Mouse (Mus musculus) induced T-regulatory cell, adult 2 months (primary cell): ENCODE results near the gene Jund.

Source experiments
- DNase-seq: peaks from one replicate; pipeline ENCODE4 v3.0.0-alpha.2; 2012; ENCODE audit warnings: low read depth

Gene Jund

DNA sequence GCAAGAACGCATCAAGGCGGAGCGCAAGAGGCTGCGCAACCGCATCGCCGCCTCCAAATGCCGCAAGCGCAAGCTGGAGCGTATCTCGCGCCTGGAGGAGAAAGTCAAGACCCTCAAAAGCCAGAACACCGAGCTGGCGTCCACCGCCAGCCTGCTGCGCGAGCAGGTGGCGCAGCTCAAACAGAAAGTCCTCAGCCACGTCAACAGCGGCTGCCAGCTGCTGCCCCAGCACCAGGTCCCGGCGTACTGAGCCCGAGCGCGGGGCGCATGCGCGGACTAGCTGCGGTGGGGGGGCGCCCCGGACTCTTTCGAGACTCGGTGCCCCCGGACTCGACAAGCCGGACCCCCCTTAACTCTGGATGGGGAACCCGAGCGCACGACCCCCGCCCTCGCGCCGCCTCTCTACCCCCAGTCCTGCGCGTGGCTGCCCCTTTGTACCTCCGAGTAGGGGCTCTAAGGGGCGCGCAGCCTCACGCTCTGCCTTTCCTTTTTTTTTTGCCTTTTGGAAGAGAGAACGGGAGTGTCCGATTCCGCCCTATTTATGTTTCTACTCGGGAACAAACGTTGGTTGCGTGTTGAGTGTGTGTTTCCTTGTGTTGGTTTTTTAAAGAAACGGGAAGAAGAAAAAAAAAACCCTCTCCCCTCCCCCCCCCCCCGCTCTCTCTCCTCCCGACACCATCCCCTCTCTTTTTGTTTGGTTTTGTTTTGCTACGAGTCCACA lies 1.2 kb downstream of the Jund start:
- peak; percentile 80 for DNase-seq

DNA sequence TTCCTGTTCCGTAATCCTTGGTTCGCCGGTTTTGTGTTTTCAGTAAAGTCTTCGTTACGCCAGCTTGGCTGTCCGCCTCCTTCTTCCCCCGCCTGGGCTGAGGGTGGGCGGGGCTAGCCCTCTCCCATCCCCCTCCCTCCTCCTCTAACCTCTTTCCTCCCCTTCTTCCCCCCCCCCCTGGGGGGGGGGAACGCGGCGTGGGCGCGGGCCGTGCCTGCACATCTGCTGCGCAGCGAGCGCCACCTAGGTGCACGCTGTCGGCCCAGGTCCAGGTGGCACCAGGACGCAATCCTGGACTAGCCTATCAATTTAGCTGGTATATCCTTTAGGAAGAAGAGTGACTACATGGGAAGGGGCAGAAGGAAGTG lies 1.8 kb downstream of the Jund start:
- peak; percentile 94 for DNase-seq

GRCm38 (mm10) chr8:70701048-70701981 lies 2.6 kb downstream of the Jund start:
- peak; percentile 59 for DNase-seq

DNA sequence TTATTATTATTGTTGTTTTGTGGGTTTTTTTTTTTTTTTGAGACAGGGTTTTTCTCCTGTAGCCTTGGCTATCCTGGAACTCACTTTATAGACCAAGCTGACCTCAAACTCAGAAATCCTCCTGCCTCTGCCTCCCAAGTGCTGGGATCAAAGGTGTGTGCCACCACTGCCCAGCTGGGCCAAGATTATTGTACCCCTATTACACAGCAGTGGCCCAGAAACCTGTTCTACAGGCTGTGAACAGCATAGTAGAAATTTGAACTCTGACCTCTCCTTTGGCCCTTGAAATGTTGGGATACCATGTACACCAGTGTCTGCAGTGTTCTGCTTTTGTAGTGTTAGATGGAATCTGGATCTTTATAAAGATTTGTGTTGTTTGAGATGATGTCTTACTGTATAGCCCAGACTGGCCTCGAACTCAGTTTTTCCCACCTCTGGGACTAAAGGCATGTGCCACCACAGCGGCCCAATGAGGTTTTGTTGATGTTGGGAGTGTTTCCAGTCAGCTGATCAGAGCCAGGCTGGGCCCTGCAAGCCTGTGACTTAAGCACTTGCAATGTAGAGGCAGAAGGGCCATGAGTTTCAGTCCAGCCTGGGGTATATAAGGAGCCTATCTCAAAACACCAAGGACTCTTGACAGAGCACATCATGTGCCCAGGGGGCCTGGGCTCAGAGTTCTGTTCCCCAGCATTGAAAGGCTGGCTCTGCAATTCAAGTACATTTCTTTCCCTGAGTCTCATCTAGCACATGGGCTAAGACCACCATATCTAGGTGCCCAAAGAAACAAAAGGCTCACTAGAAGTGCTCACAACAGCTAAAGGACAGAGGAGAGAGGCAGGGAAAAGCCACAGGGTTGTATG lies 3.5 kb downstream of the Jund start:
- DNase-seq = peak; percentile 54

DNA sequence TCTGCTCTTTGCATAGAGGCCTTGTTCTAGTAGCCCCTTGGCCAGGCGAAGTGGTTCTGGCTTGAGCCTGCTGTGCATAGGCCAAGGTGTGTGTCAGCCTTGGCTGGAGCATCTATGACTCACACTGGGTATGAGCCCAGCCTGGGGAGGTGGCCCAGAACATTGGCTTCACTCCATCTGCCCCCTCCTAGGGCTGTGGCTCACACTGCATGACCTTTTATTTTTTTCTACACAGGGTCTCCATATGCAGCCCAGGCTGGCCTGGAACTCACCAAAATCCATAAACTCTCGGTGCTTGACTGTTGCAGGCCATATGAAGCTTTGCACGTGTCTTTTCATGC lies 4.1 kb downstream of the Jund start:
- DNase-seq = no peak

- DNase-seq = no peak
Measured at GRCm38 (mm10) chr8:70703287-70703686, 4.5 kb downstream of the Jund start, which contains the start of gene Iqcn. TSS of gene Iqcn (plus strand) at chr8:70703457.

GRCm38 (mm10) chr8:70708281-70708680 lies 9.5 kb downstream of the Jund start:
- DNase-seq = no peak

DNA sequence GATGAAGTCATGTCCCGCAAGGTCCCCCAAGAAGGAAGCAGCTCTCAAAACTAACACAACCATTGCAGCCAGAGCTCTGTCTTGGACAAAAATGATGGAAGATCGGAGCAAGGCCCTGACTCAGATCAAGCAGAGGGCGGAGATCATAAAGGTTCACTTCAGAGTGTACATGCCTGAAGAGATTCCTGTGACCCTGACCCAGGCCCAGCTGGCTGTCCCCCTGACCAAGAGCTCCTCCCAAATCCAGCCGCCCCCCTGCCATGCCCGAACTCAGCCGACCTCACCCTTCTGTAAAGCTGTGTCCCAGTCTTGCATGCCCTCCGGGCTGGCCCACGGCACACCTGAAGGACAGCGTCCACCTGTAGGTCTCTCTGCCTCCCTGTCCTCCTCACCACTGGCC lies 11.0 kb downstream of the Jund start:
- DNase-seq = no peak

GRCm38 (mm10) chr8:70710296-70710695 lies 11.5 kb downstream of the Jund start:
- no peak for DNase-seq

DNA sequence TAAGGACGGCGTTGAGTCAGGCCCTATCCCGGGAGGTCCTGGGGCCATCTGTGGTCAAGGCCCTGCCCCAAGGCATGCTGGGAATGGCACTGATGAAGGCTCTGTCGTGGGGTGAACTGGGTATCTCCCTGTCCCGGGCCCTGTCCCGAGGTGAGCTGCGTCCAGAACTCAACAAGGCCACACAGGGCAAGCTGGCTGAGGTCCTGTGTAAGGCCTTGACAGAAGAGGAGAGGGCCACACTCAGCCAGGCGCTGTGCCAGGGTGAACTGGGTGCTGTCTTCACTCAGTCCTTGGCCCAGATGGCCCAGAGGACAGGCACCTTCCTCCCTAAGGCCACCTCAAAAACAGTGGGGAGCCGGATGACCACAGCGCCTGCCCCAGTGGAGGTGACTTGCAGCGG lies 12.3 kb downstream of the Jund start:
- DNase-seq = no peak

- no peak for DNase-seq
Measured at GRCm38 (mm10) chr8:70713991-70714390, 15.2 kb downstream of the Jund start.

GRCm38 (mm10) chr8:70715086-70715485 lies 16.3 kb downstream of the Jund start:
- no peak for DNase-seq

DNA sequence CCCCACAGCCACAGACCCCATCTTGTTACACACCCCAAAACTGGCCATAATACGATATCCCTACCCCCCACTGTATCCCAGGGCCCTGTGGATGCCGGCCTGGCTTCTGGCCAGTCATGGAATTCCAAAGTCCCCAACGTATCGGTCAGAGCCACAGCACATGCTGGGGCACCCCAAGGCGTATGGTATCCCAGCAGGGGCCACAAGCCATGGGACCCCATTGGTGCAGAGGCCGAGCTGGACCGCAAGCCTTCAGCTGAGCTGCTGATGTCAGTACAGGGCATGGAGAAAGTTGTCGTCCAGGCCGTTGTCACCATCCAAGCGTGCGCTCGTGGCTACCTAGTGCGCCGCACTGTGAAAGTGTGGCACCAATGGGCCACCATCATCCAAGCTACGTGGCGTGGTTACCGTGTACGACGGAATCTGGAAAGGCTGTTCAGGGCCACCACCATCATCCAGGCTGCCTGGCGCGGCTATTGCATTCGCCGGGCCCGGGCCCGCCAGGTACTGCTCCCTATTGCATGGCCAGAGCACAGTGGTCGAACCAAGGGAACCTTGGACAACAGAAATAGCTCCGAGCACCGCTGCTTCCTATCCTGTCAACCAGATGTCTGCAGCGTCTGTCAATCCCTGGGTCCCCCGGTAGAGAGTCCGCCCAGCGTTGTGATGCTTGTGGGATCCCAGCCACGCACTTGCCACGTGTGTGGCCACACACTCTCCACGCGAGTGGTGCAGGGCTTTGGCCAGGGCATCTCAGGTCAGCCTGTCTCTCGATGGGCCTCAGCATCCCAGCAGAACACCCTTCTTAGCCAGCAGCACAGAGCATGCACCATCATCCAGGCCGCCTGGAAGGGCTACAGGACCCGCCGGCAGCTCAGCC lies 18.0 kb downstream of the Jund start:
- DNase-seq = no peak

- DNase-seq = peak; percentile 84
Measured at GRCm38 (mm10) chr8:70718297-70718696, 19.5 kb downstream of the Jund start, which contains the start of gene Gm3336. TSS of gene Gm3336 (plus strand) at chr8:70718543.

GRCm38 (mm10) chr8:70719796-70720270 lies 21.1 kb downstream of the Jund start:
- DNase-seq = no peak

DNA sequence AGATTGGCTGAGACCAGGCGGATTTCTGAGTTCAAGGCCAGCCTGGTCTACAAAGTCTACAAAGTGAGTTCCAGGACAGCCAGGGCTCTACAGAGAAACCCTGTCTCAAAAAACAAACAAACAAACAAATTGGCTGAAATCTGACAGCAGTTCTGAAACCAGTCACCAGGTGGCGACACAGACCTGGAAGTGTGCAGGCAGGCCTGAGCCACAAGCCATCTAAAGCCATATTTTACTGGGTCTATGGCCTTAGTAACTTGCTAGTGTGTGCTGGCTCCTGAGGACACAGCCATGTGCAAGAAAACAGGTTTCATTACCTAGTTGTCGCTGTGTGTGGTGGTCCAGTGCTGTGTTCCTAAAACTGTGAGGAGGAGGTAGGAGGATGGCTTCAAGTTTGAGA lies 22.0 kb downstream of the Jund start:
- DNase-seq = peak; percentile 92

- DNase-seq = no peak
Measured at GRCm38 (mm10) chr8:70721601-70722000, 22.9 kb downstream of the Jund start.

GRCm38 (mm10) chr8:70723486-70724210 lies 24.9 kb downstream of the Jund start, which contains the start of gene Pde4c:
TSS of gene Pde4c (plus strand) at chr8:70723720.
- DNase-seq = no peak

- no peak for DNase-seq
Measured at GRCm38 (mm10) chr8:70724216-70724615, 25.5 kb downstream of the Jund start.

DNA sequence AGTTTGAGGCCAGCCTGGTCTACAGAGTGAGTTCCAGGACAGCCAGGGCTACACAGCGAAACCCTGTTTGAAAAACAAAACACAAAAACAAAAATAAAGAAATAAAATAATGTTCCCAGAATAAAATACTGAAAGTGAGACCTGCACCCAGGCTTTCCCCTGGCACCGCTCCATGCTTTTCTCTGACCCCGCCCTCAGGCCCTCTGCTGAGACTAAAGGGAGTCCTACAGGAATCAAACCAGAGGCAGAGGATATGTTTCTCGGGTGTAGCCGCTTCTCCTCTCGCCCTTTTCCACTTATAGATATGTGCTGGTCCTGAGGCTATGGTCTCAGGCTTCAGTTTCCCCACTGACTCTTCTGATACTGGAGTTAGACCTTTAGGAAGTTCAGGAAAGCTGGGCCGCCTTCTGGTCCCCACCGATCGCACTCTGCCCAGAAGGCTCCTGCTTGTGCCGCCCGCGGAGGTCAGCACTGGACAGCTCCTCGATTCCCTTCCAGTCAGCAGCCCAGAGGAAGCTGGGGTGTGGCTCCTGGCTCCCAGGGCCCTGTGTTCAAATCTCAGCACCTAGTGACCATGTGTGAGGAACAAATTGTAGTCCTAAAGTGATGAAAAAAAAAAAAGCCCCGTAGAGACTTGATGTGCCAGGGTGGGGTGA lies 27.2 kb downstream of the Jund start:
- DNase-seq = no peak
